Mouse (Mus musculus) olfactory bulb, adult 2 months (tissue): ENCODE results near the gene Sult2a4.
"Not testable (repeated sequence)": the region's sequence is repeated elsewhere in the genome, so short reads cannot be mapped to it uniquely, and the experiment has no call there.

Experiments
- CTCF ChIP-seq: fragments of 200-500 bp; IDR thresholded peaks from 2 replicates; pipeline ENCODE4 v1.5.1; 2012; ENCODE audit warnings: low read depth, mild to moderate bottlenecking, low read length, moderate library complexity; ENCODE audit not compliant: insufficient read depth
- POLR2A ChIP-seq: fragments of 200-500 bp; IDR thresholded peaks from 2 replicates; pipeline ENCODE4 v1.6.1; 2012; ENCODE audit warnings: mild to moderate bottlenecking, low read depth, low read length, moderate library complexity; ENCODE audit not compliant: insufficient read depth

DNA sequence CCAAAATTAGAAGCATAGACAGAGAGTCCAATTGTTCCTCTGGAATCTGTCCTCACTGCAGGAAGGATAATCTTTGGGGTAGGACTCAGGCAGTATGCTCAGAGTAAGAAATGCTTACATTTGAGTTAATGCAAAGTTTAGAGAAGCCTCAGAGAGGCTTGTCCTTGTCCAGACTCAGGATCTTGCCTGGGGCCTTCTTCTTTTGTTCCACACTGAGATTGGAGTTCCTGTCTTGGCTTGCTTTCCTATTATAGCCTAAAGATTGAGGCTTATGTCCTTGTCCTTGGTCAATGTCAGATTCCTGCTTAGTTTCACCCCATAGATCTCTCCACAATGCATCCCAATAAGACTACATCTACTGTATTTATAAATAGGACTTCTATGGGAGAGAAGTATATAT is 41.4 kb upstream of the Sult2a4 start:
- TF ChIP-seq CTCF, POLR2A: not testable (repeated sequence)
